Mouse (Mus musculus) CH12.LX (cell line): ENCODE measurements at regions not wholly inside any gene's neighbourhood (a gene's known extent, or its start where the extent isn't known, plus 50 kb on each side); places are given as distances from the start of the nearest gene placed in this dataset.

ENCODE experiments used
- DNase-seq: peaks from one replicate; pipeline ENCODE4 v3.0.0-alpha.2; 2013; ENCODE audit errors: extremely low read depth
- H3K27ac ChIP-seq: 2 replicates; pipeline ENCODE4 v1.5.1; 2012; ENCODE audit warnings: low read depth, mild to moderate bottlenecking, control low read depth, moderate library complexity; ENCODE audit not compliant: insufficient read depth
- H3K27me3 ChIP-seq: replicated peaks from 2 replicates; pipeline ENCODE3; 2012; ENCODE audit warnings: inconsistent platforms
- H3K36me3 ChIP-seq, 2 experiments: replicated peaks in 1 of 2; 2 replicates each; pipeline versions ENCODE3 to v1.6.1; 2012; ENCODE audit warnings: inconsistent platforms in 1 of 2, low read length in 1 of 2, mild to moderate bottlenecking in 1 of 2, mixed read lengths in 1 of 2, moderate library complexity in 1 of 2; ENCODE audit not compliant: control insufficient read depth in 1 of 2, insufficient read depth in 1 of 2
- H3K4me1 ChIP-seq, 2 experiments: 2 replicates each; pipeline ENCODE4 v1.6.1; 2012; ENCODE audit warnings: inconsistent platforms in 1 of 2, moderate library complexity in 1 of 2; ENCODE audit not compliant: insufficient read depth in 2 of 2, control insufficient read depth in 1 of 2
- H3K4me2 ChIP-seq: 2 replicates; pipeline ENCODE4 v1.6.1; 2012; ENCODE audit warnings: low read depth, mild to moderate bottlenecking, control low read depth; ENCODE audit not compliant: poor library complexity, insufficient read depth, severe bottlenecking
- H3K4me3 ChIP-seq, 3 experiments: fragments of 150-350 bp in 1 of 3; sonication (generic) in 1 of 3; replicated peaks in 1 of 3; 2 replicates each; pipeline versions ENCODE3 to v1.5.1; 2011 to 2012; ENCODE audit warnings: low read depth in 2 of 3, low read length in 2 of 3, mild to moderate bottlenecking in 2 of 3, moderate library complexity in 2 of 3, control low read depth in 1 of 3, improper control_type of control experiment in 1 of 3, inconsistent platforms in 1 of 3, mixed read lengths in 1 of 3; ENCODE audit not compliant: poor library complexity in 1 of 3
- H3K79me2 ChIP-seq: replicated peaks from 2 replicates; pipeline ENCODE4 v1.6.1; 2012; ENCODE audit warnings: mild to moderate bottlenecking, moderate library complexity; ENCODE audit not compliant: control insufficient read depth, poor library complexity, insufficient read depth, severe bottlenecking; ENCODE audit errors: extremely low read depth
- H3K9ac ChIP-seq: 2 replicates; pipeline ENCODE4 v1.6.1; 2012; ENCODE audit warnings: low read depth, mild to moderate bottlenecking, control low read depth, moderate library complexity; ENCODE audit not compliant: insufficient read depth
- H3K9me3 ChIP-seq: replicated peaks from 2 replicates; pipeline ENCODE3; 2012; ENCODE audit warnings: low read length, inconsistent platforms, mixed read lengths
- BHLHE40 ChIP-seq: IDR thresholded peaks from 2 replicates; pipeline ENCODE4 v1.6.1; 2011; ENCODE audit warnings: mild to moderate bottlenecking, low read depth, low read length, improper control_type of control experiment
- CHD2 ChIP-seq: IDR thresholded peaks from 2 replicates; pipeline ENCODE4 v1.6.1; 2011; ENCODE audit warnings: low read length, improper control_type of control experiment
- CTCF ChIP-seq, 2 experiments: IDR thresholded peaks in 1 of 2; conservative IDR thresholded peaks in 1 of 2; 2 replicates each; pipeline ENCODE4 v1.5.1; 2011 to 2012; ENCODE audit warnings: low read depth in 2 of 2, low read length in 2 of 2, improper control_type of control experiment in 1 of 2, inconsistent platforms in 1 of 2, mild to moderate bottlenecking in 1 of 2, moderate library complexity in 1 of 2
- E2F4 ChIP-seq: IDR thresholded peaks from 2 replicates; pipeline ENCODE4 v1.6.1; 2011; ENCODE audit warnings: low read depth, low read length, improper control_type of control experiment; ENCODE audit not compliant: insufficient replicate concordance
- ELF1 ChIP-seq: IDR thresholded peaks from 2 replicates; pipeline ENCODE4 v1.6.1; 2014; ENCODE audit warnings: low read depth, mild to moderate bottlenecking, inconsistent platforms, low read length, improper control_type of control experiment
- ETS1 ChIP-seq: conservative IDR thresholded peaks from 2 replicates; pipeline ENCODE4 v1.6.1; 2012; ENCODE audit warnings: low read depth, mild to moderate bottlenecking, inconsistent platforms, low read length, improper control_type of control experiment, moderate library complexity
- HCFC1 ChIP-seq: IDR thresholded peaks from 2 replicates; pipeline ENCODE4 v1.6.1; 2012; ENCODE audit warnings: low read depth, mild to moderate bottlenecking, inconsistent platforms, low read length, improper control_type of control experiment
- IRF4 ChIP-seq: IDR thresholded peaks from 2 replicates; pipeline ENCODE4 v1.6.1; 2014; ENCODE audit warnings: low read depth, mild to moderate bottlenecking, inconsistent platforms, low read length, improper control_type of control experiment
- JUN ChIP-seq: IDR thresholded peaks from 2 replicates; pipeline ENCODE4 v1.6.1; 2011; ENCODE audit warnings: low read depth, mild to moderate bottlenecking, low read length, improper control_type of control experiment, moderate library complexity; ENCODE audit not compliant: insufficient read depth
- JUND ChIP-seq: conservative IDR thresholded peaks from 2 replicates; pipeline ENCODE4 v1.6.1; 2011; ENCODE audit warnings: low read depth, low read length, improper control_type of control experiment
- MAFK ChIP-seq: IDR thresholded peaks from 2 replicates; pipeline ENCODE4 v1.6.1; 2011; ENCODE audit warnings: low read length, improper control_type of control experiment; ENCODE audit not compliant: insufficient replicate concordance
- MEF2A ChIP-seq: IDR thresholded peaks from 2 replicates; pipeline ENCODE4 v1.6.1; 2014; ENCODE audit warnings: low read depth, mild to moderate bottlenecking, inconsistent platforms, low read length, improper control_type of control experiment, borderline replicate concordance
- MXI1 ChIP-seq: IDR thresholded peaks from 2 replicates; pipeline ENCODE4 v1.6.1; 2011; ENCODE audit warnings: mild to moderate bottlenecking, low read depth, low read length, improper control_type of control experiment
- MYC ChIP-seq: IDR thresholded peaks from 2 replicates; pipeline ENCODE4 v1.6.1; 2011; ENCODE audit warnings: low read depth, mild to moderate bottlenecking, improper control_type of control experiment, low read length
- NELFE ChIP-seq: IDR thresholded peaks from 2 replicates; pipeline ENCODE4 v1.6.1; 2011; ENCODE audit warnings: low read depth, low read length, improper control_type of control experiment
- NRF1 ChIP-seq: IDR thresholded peaks from 2 replicates; pipeline ENCODE4 v1.6.1; 2014; ENCODE audit warnings: low read depth, mild to moderate bottlenecking, inconsistent platforms, low read length, improper control_type of control experiment, moderate library complexity
- POLR2AphosphoS2 ChIP-seq: IDR thresholded peaks from 2 replicates; pipeline ENCODE4 v1.6.1; 2011; ENCODE audit warnings: low read depth, low read length, improper control_type of control experiment
- RAD21 ChIP-seq: IDR thresholded peaks from 2 replicates; pipeline ENCODE4 v1.6.1; 2011; ENCODE audit warnings: low read depth, mild to moderate bottlenecking, low read length, improper control_type of control experiment, moderate library complexity
- RCOR1 ChIP-seq: conservative IDR thresholded peaks from 2 replicates; pipeline ENCODE4 v1.6.1; 2012; ENCODE audit warnings: low read depth, mild to moderate bottlenecking, inconsistent platforms, low read length, improper control_type of control experiment
- SIN3A ChIP-seq: IDR thresholded peaks from 2 replicates; pipeline ENCODE4 v1.6.1; 2012; ENCODE audit warnings: low read length, improper control_type of control experiment, inconsistent platforms
- TBP ChIP-seq: conservative IDR thresholded peaks from 2 replicates; pipeline ENCODE4 v1.6.1; 2011; ENCODE audit warnings: low read depth, low read length, improper control_type of control experiment
- USF2 ChIP-seq: conservative IDR thresholded peaks from 2 replicates; pipeline ENCODE4 v1.6.1; 2011; ENCODE audit warnings: low read depth, low read length, improper control_type of control experiment
- ZC3H11A ChIP-seq: IDR thresholded peaks from 2 replicates; pipeline ENCODE4 v1.6.1; 2012; ENCODE audit warnings: low read depth, mild to moderate bottlenecking, inconsistent platforms, low read length, improper control_type of control experiment
- ZKSCAN1 ChIP-seq: IDR thresholded peaks from 2 replicates; pipeline ENCODE4 v1.6.1; 2012; ENCODE audit warnings: low read depth, inconsistent platforms, low read length, improper control_type of control experiment, borderline replicate concordance
- dilution Hi-C: fragments of 300-500 bp; cut with MboI; formaldehyde crosslinking; loops from 2 replicates; pipeline ENCODE4 v1.14.3; 2020; ENCODE audit warnings: low sequenced_read_pairs; ENCODE audit not compliant: extremely low pct_unique_long_range_greater_than_20kb, extremely low pct_ligation_motif_present
- in situ Hi-C: fragments of 300-500 bp; cut with MboI; formaldehyde crosslinking; loops from 3 replicates; pipeline ENCODE4 v1.14.3; 2019; ENCODE audit warnings: low sequenced_read_pairs, low pct_ligation_motif_present, low pct_unique_long_range_greater_than_20kb, mixed read lengths

DNA sequence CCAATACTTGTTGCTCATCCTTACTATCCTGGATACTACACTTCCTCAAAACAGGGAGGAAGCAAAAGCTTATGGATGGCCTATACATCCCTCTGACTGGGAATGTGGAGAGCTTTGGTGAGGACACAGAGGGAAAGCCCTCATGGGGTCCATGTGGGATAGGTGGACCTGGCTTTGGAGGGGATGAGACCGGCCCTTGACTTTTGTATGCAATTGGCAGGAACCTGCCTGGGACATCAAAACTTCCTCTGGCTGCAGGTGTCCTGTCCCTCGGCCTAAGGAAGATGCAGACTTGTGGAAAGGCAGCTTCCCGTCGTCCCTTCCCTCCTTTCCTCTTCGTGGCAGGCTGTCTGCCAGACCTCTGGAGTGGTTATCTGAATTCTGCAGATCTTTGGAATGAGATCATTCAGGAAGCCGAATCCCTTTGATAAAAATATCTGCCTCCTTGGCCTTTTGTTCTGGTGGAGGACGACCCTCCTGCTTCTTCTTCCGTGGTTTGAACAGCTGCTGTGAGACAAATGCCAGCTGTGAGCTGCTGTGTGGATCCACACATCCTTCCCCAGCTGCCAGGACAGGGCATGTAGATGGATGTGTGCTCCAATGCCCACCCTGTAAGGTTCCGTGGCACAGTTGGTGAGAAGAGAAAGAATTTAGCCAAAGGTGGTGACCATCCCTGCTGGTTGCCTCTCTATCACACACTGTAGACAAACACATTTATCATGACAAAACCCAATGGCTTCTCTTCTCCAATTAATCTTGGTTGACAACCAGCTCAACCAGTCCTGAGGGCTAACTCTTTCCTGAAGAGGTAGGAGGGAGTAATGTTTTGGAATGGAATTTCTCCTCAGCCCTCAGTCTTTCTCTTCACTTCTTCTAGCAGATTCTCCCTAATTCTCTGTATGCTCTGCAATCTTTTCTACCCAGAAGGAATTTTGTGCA lies 57.9 kb upstream of the Rapgef5 start:
- H3K79me2 ChIP-seq = no peaks in the 10 kb centered on the region
- in situ Hi-C loops = no loop called here
- no peaks in the 10 kb centered on the region for H3K9me3 ChIP-seq
- H3K27me3 ChIP-seq = no peaks in the 10 kb centered on the region
- DNase-seq = no peak
- H3K4me1 ChIP-seq = peaks cover 0 to 2% of the 10 kb centered on the region in 2 experiments; a peak in 1 of 4 replicates
- dilution Hi-C loops = no loop called here
- no peak for TF ChIP-seq ZC3H11A
- TF ChIP-seq ELF1 = no peak
- no peak for TF ChIP-seq CTCF (conservative IDR thresholded peaks at IDR 0.05 in 1 of 2, IDR thresholded peaks at IDR 0.05 in 1 of 2; ENCODE audit: low read depth in 2 of 2, low read length in 2 of 2)
- no peak for TF ChIP-seq JUND
- TF ChIP-seq RAD21 = no peak
- TF ChIP-seq NELFE = no peak
- TF ChIP-seq ZKSCAN1 = no peak
- TF ChIP-seq POLR2AphosphoS2 = no peak
- no peak for TF ChIP-seq MYC
- no peak for TF ChIP-seq JUN
- TF ChIP-seq BHLHE40 = no peak
- no peak for TF ChIP-seq E2F4
- no peak for TF ChIP-seq USF2
- no peak for TF ChIP-seq RCOR1
- TF ChIP-seq MEF2A = no peak
- TF ChIP-seq CHD2 = no peak
- TF ChIP-seq NRF1 = no peak
- no peak overlapping the region for H3K9ac ChIP-seq
- H3K36me3 ChIP-seq = no peaks in the 10 kb centered on the region
- H3K4me3 ChIP-seq = no peak overlapping the region
- H3K27ac ChIP-seq = no peak overlapping the region
- no peak overlapping the region for H3K4me2 ChIP-seq

- Histone ChIP-seq H3K27ac (no peak overlapping the region), H3K9me3 (no peaks in the 10 kb centered on the region), H3K9ac (no peak overlapping the region), H3K4me2 (no peak overlapping the region), H3K36me3 (no peaks in the 10 kb centered on the region), H3K27me3 (no peaks in the 10 kb centered on the region), H3K79me2 (no peaks in the 10 kb centered on the region), H3K4me1 (peaks cover 0 to 4% of the 10 kb centered on the region in 2 experiments; a peak in 1 of 4 replicates), H3K4me3 (no peak overlapping the region)
- DNase-seq = no peak
- in situ Hi-C loops (no loop called here), dilution Hi-C loops (no loop called here)
- TF ChIP-seq MAFK = no peak
- TF ChIP-seq NELFE = no peak
- TF ChIP-seq ZC3H11A = no peak
- no peak for TF ChIP-seq IRF4
- no peak for TF ChIP-seq SIN3A
- no peak for TF ChIP-seq E2F4
- no peak for TF ChIP-seq RAD21
- no peak for TF ChIP-seq CTCF (conservative IDR thresholded peaks at IDR 0.05 in 1 of 2, IDR thresholded peaks at IDR 0.05 in 1 of 2; ENCODE audit: low read depth in 2 of 2, low read length in 2 of 2)
- no peak for TF ChIP-seq RCOR1
- no peak for TF ChIP-seq ETS1
- TF ChIP-seq MEF2A = no peak
- TF ChIP-seq TBP = no peak
- TF ChIP-seq MXI1 = no peak
- TF ChIP-seq HCFC1 = no peak
Measured at GRCm38 (mm10) chr12:117459541-117459940, 56.7 kb upstream of the Rapgef5 start.
